Mouse (Mus musculus): ENCODE measurements at regions not wholly inside any gene's neighbourhood (a gene's known extent, or its start where the extent isn't known, plus 50 kb on each side); places are given as distances from the start of the nearest gene placed in this dataset.

DNA sequence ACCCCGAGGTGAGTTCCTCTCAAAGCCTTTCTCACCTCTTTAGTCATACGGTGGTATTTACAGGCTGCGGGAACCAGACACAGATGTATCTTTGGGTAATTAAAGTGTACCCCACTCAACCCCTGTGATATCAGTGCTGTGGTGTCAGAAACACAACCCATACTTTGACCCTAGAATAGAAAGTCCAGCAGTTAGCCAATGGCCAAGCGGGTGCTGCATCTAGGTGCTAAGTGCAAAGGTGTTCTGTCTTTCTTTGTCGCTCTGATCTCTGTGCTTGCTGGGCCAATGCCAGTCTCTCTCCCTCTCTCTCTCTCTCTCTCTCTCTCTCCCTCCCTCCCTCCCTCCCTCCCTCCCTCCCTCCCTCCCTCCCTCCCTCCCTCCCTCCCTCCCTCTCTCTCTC is 107.6 kb downstream of the Cxcl12 start:
- ATAC-seq (replicated peaks; ENCODE audit: low FRiP score, low TSS enrichment, poor library complexity, severe bottlenecking) = no peak

GRCm38 (mm10) chr6:117276850-117277249 is 108.5 kb downstream of the Cxcl12 start:
- no peak for ATAC-seq (replicated peaks; ENCODE audit: low FRiP score, low TSS enrichment, poor library complexity, severe bottlenecking)

DNA sequence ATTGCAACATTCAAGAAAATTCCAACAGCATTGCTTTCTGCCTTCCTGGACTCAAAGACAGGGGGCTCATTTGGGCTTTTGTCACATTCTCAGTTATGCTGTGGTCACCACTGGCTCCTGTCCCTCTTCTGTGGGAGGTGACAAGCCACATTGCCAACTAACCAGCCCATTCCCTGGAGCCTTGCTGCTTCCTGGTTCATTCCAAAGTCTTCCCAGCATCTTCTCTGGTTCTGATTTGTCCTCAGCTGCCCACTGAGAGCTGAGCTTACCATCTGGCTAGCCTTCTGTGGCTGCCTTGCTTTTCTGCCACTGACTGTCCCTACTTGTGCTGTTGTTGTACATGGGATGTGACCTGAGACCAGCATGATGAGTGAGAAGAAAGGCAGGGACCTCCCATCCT is 111.0 kb downstream of the Cxcl12 start:
- ATAC-seq (replicated peaks; ENCODE audit: low FRiP score, low TSS enrichment, poor library complexity, severe bottlenecking) = no peak

GRCm38 (mm10) chr6:117279786-117280411 is 111.6 kb downstream of the Cxcl12 start:
- no peak for ATAC-seq (replicated peaks; ENCODE audit: low FRiP score, low TSS enrichment, poor library complexity, severe bottlenecking)

DNA sequence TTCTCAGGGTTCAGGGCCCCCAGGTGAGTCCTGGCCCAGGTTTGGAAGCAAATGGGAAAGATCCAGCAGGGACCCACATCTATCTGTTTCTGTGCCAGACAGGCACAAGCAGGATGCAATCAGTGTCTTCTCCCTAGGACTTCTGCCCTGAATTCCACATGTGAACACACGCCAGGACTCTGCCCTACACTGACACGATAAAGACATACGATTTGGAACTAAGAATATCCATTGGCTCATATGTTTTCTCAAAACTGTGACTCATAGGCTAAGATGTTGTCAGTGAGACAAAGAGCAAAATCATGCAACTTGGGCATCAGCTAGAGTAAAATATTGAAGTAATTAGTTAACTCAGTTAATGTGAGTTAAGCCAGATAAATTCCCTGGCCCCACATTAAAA is 112.6 kb downstream of the Cxcl12 start:
- ATAC-seq (replicated peaks; ENCODE audit: low FRiP score, low TSS enrichment, poor library complexity, severe bottlenecking) = no peak

- no peak for ATAC-seq (replicated peaks; ENCODE audit: low FRiP score, low TSS enrichment, poor library complexity, severe bottlenecking)
Measured at GRCm38 (mm10) chr6:117283616-117284015, 115.3 kb downstream of the Cxcl12 start.

GRCm38 (mm10) chr6:117284376-117285106 is 116.2 kb downstream of the Cxcl12 start:
- no peak for ATAC-seq (replicated peaks; ENCODE audit: low FRiP score, low TSS enrichment, poor library complexity, severe bottlenecking)

DNA sequence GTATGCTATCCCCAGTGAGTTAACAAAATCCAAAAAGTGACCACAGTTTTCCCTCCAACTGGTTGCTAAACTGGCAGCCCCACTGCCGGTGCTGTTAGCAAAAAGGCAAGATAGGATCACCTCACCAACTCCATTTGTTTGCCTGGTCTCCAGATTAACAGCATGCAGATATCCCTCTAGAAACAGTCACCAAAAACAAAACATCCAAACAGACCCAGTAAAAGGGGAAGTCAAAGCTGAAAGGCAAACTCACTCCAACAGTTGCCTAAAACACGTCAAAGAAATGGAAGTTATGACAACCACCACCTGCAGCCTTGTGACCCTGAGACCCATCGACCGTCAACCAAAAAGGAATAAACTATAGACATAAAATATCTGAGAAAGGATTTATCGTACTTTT is 119.1 kb downstream of the Cxcl12 start:
- no peak for ATAC-seq (replicated peaks; ENCODE audit: low FRiP score, low TSS enrichment, poor library complexity, severe bottlenecking)

- no peak for ATAC-seq (replicated peaks; ENCODE audit: low FRiP score, low TSS enrichment, poor library complexity, severe bottlenecking)
Measured at GRCm38 (mm10) chr6:117293780-117294465, 125.6 kb downstream of the Cxcl12 start.

- ATAC-seq (replicated peaks; ENCODE audit: low FRiP score, low TSS enrichment, poor library complexity, severe bottlenecking) = no peak
Measured at GRCm38 (mm10) chr6:117297918-117298317, 129.6 kb downstream of the Cxcl12 start.

- no peak for ATAC-seq (replicated peaks; ENCODE audit: low FRiP score, low TSS enrichment, poor library complexity, severe bottlenecking)
Measured at GRCm38 (mm10) chr6:117299503-117300288, 131.4 kb downstream of the Cxcl12 start.

DNA sequence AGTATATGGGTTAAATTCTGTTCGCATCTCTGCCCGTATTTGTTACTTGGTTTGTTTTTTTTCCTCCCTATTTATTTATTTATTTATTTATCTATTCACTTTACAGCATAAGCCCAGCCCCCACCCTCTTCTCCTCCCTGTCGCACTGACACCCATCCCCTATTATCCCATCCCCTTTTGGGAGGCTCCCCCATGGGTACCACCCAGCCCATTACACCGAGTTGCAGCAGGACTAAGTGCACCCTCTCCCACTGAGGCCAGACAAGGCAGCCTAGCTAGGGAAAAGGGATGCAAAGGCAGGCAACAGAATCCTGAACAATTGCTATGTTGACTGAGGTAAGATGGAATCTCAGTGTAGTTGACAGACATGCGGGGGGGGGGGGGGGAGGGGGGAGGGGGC is 135.0 kb downstream of the Cxcl12 start:
- ATAC-seq (replicated peaks; ENCODE audit: low FRiP score, low TSS enrichment, poor library complexity, severe bottlenecking) = no peak

- ATAC-seq (replicated peaks; ENCODE audit: low FRiP score, low TSS enrichment, poor library complexity, severe bottlenecking) = no peak
Measured at GRCm38 (mm10) chr6:117305736-117306250, 137.5 kb downstream of the Cxcl12 start.

DNA sequence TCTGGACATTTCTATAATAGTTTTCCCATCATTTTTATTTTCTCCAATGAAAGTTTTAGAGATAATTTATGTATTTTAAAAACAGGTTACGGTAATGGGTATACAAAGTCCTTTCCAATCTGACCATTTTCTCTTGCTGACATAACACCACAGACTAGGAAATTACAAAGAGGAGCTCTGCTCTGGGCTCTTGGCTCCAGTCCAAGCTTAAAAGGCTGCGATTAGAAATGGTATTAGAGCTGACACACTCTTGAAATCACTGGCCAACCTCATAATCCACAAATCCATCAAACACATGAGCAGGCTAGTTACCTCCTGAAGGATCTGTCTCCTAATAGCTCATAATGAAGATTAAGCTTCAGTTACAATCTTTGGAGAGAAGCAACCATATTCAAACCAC is 140.3 kb downstream of the Cxcl12 start:
- no peak for ATAC-seq (replicated peaks; ENCODE audit: low FRiP score, low TSS enrichment, poor library complexity, severe bottlenecking)

GRCm38 (mm10) chr6:117312891-117313781 is 144.8 kb downstream of the Cxcl12 start:
- no peak for ATAC-seq (replicated peaks; ENCODE audit: low FRiP score, low TSS enrichment, poor library complexity, severe bottlenecking)

DNA sequence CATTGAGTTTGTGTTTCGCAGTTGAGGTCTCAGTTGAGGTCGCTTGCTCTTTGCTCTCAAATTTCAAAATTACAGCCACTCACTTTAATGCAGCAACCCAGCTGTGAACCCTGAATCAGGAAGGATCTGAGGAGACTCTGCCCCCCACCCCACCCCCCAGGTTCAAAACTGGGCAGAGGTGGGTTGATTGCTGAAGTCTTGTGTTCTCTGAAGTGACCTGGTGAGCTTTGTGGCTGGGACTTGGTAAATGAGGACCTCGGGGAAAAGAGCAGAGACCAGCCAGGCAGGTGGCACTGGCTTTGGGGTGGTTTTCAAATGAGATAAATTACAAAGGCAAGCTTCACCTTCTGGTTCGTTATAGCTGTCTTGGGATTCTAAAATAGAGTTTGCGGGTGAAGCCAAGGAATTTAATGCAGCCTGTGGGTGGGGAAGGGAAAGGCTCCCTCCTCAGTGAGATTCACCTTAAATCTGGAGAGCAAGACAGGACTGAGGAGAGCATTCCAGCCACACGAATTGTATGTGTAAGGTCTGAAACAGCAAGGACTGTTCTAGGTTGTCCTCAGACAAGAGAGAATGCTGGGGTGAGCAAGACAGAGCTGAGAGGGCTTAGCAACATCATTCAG is 145.7 kb downstream of the Cxcl12 start:
- ATAC-seq (replicated peaks; ENCODE audit: low FRiP score, low TSS enrichment, poor library complexity, severe bottlenecking) = no peak

DNA sequence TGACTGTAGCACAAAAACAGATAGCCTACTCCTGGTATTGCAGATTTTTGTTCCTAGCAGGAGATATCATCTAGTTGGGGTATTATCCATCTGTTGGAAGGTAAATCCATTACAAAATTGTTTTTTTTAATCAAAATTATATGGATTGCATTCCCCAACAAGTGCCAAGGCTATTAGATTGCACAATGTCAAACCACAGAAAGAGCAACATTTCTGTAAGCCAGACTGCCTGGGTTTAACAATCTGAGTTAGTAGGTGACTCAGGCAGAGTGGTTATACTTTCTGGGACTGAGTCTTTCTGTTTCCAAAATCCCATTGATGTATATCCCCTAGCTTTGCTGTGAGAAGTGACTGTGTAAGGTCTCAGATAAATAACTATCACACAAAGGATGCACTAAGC is 155.0 kb downstream of the Cxcl12 start:
- ATAC-seq (replicated peaks; ENCODE audit: low FRiP score, low TSS enrichment, poor library complexity, severe bottlenecking) = no peak

- ATAC-seq (replicated peaks; ENCODE audit: low FRiP score, low TSS enrichment, poor library complexity, severe bottlenecking) = no peak
Measured at GRCm38 (mm10) chr6:117323850-117324249, 155.5 kb downstream of the Cxcl12 start.
